Mouse (Mus musculus): Measurements from ENCODE around the gene Lrrc8c. TPM values are rescaled to one million over a fixed set of nuclear protein-coding genes. Genes with fewer than 3 reads are reported as not detected.

The Lrrc8c gene
- total RNA-seq, 4 experiments from 2014 or later, result 15.3 to 24.9 (median 23.1) TPM

GRCm38 (mm10) chr5:105500132-105501121 is 18.8 kb upstream of the Lrrc8c start:
- DNase-seq (ENCODE audit: low spot score), result no peak

- DNase-seq (ENCODE audit: low spot score), result no peak
Observed at GRCm38 (mm10) chr5:105501136-105501535, 18.1 kb upstream of the Lrrc8c start.

DNA sequence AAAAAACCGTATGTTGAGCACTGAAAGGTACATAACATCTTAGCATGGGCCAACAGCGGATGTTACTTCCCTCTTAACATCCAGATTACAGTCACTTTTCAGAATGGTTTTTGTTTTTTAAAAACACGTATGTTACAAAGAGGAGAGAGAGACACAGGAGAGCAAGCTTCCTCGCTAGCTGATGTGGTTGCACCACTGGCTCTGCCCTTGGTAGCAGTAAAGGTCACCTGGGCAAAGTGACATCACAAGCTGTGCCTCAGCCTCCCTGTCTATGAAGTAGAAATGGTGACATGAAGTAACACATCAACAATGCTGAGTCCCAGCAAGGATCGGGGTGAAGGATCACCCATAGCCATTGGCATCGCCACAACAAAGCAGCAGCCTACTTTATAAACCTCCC is 10.4 kb upstream of the Lrrc8c start:
- DNase-seq (ENCODE audit: low spot score), result no peak

- DNase-seq (ENCODE audit: low spot score), result no peak
Observed at GRCm38 (mm10) chr5:105512297-105512696, 6.9 kb upstream of the Lrrc8c start.

- no peak for DNase-seq (ENCODE audit: low spot score)
Observed at GRCm38 (mm10) chr5:105515532-105515931, 3.7 kb upstream of the Lrrc8c start.

- no peak for DNase-seq (ENCODE audit: low spot score)
Observed at GRCm38 (mm10) chr5:105516290-105516689, 2.9 kb upstream of the Lrrc8c start.

DNA sequence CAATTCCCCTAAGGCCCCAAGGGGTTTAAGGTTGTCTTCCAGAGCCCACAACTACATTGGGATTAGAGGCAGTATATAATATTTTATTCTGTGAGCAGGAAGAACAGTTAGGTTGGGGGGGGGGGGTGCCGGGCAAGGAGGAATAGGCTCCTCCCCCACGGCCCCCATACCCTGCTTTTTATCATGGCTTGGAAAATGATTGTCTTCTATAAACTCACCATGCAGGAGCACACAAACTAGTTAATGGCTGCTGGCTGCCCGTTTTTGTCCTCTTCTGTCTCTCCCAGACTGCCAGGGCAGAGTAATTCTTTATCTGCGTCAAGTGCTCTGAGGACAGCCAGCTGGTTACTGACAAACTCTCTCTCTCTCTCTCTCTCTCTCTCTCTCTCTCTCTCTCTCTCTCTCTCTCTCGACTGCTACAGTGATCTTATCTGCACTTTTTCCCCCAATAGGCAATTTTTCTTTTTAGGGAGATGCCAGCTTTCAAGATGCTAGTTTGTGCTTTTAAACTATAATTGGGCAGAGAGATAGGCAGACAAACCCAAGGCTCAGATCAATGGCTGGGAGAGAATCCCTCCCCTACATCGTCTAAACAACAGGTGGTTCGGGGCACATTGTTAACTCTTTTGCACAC is 1.1 kb upstream of the Lrrc8c start:
- no peak for DNase-seq (ENCODE audit: low spot score)

- DNase-seq (ENCODE audit: low spot score), result no peak
Observed at GRCm38 (mm10) chr5:105518626-105519095, 527 bp upstream of the Lrrc8c start.

- DNase-seq (ENCODE audit: low spot score), result no peak
Observed at GRCm38 (mm10) chr5:105519976-105520300, 750 bp downstream of the Lrrc8c start.

DNA sequence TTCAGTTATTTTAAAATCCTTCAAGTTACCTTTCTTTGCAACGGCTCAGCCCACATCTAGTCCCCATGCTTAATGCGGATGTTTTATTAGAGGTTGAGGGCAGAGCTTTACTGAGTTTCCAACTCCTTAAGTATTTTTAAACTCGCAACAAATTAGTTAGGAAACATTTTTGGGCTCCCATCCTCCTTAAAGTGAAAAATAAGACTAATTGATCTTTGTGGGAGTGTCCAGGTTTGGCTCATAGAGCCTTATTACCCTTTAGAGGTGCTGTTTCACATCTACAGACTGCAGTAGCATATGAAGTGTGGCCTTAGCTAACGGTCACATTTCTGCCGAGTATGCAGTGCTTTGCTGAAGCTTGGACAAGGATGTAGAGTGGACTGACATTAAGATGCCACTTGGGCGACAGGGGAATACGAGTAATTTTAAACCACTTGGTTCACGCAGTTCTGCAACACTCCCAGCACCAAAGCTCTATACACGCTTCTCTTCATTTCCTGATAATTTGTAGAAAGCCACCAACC is 1.3 kb downstream of the Lrrc8c start:
- DNase-seq (ENCODE audit: low spot score), result no peak

DNA sequence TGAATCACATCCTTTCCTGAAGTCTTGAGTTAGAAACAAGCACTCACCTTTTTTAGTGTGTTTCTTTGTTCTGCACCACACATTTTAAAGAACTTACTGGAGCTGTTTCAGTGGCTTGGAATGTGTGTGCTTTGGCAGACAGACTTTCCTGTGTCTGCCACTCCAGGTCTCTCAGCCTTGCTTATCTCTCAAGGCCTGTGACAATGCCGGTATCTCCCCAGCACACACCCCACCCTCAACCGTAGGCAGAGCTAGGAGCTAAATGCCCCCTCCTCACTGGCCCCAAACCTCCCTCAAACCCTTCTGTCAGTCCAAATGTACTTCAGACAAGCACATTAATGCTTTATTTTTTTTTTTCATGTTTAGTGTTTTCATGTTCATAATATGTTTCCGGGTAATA is 4.3 kb downstream of the Lrrc8c start:
- peak; percentile 46 for DNase-seq (ENCODE audit: low spot score)

- DNase-seq (ENCODE audit: low spot score), result no peak
Observed at GRCm38 (mm10) chr5:105525004-105525403, 5.8 kb downstream of the Lrrc8c start.

DNA sequence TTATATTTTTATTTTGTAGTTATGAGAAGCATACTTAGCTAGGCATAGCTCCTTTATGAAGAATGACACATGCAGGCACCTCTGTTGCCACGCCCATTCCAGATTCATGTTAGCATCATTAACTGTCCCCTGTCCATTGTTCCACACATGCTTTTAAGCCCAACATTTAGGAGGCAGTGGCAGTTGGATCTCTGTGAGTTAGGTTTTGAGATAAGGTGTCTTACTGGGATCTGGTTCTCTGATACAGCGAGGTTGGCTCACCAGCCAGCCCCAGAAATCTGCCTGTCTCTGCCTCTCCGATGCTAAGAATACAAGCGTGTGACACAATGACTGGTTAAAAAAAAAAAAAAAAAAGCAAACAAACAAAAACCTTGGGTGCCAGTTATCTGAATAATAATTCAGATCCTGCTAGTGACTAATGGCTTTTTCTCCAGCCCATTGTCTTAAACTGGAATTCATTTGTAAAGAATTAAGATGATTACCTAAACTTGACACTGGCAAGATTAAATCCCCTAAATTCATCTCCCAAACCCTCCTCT is 7.0 kb downstream of the Lrrc8c start:
- DNase-seq (ENCODE audit: low spot score), result no peak

DNA sequence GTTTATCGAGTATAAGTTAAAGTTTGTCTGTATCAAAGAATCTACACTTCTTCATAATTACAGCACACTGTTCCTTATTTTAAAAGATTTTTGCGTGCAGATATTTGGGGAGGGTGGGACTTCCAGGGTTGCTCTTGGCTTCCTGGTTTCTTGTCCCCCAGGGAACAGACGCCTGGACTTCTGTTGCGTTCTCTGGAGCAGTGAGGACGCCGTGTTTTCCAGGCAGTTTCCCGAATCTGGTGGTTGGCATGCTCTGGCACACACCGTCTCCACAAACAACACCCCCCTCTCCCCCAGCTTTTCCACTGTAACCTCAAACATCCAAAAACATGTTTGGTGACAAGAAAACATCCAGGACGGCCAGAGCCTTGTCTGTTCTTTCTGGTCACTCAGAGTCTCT is 7.6 kb downstream of the Lrrc8c start:
- peak; percentile 57 for DNase-seq (ENCODE audit: low spot score)

DNA sequence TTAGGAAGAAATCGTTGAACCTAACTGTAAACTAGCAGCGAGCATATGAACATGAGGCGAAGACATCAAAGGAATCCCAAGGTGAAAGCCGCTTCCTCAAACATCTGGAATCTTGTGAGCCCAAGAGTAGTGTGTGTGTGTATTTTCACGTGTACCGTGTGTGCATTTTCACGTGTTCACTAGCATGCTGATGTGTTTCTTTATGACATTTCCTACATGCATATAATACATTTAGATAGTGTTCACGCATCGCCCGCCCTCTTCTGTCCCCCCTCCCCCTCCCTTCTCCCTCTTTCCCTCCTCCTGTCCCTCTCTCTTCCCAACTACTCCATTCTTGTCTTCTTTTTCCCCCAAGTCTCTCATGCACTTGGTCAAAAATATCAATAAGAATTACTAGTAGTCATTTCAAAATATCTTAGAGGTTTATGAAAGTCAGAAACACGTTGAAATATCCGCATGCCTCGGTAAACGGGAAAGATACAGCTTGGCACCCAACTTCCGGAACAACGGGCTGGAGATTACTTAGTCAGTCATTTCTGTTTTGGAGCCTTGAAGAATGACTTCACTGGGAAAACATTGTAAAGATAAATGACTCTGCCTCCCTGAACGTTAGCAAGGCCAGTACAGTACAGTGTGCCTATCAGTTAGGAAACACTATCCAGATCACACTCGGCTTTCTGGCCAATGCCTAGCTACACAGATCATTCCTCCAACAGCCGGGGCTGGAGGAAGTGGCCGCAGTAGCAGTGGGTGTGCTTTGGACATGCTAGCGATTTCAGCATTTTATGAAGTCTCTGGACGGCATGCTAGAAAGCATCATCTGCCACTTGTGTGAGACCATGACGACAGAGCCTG is 8.5 kb downstream of the Lrrc8c start:
- DNase-seq (ENCODE audit: low spot score), result peak; percentile 50

- no peak for DNase-seq (ENCODE audit: low spot score)
Observed at GRCm38 (mm10) chr5:105530576-105530975, 11.4 kb downstream of the Lrrc8c start.

DNA sequence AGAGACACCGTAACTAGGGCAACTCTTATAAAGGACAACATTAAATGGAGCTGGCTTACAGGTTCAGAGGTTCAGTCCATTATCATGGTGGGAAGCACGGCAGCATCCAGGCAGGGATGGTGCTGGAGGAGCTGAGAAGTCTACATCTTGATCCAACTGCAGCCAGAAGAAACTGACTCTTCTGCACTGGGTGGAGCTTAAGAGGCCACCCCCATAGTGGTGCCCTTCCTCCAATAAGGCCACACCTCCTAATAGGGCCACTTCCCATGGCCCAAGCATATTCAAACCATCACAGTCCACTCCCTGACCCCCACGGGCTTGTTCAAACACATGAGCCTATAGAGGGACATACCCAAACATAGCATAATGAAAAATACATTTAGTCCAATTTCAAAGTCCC is 16.0 kb downstream of the Lrrc8c start:
- no peak for DNase-seq (ENCODE audit: low spot score)

DNA sequence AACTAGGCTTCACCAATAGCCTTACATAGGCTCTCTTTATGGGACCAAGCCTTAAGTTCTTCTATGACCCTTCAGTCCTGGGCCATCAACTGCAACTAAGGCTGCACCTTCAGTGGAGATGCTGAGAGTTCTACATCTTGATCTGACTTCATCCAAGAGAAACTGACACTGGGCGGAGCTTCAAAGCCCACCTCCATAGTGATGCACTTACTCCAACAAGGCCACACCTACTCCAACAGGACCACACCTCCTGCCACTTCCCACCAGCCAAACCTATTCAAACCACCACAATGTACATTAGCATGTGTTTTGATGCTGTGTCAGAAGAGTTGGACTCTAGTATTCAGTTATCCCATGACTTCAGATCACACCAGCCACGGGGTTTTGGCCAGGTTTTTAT is 17.0 kb downstream of the Lrrc8c start:
- no peak for DNase-seq (ENCODE audit: low spot score)

DNA sequence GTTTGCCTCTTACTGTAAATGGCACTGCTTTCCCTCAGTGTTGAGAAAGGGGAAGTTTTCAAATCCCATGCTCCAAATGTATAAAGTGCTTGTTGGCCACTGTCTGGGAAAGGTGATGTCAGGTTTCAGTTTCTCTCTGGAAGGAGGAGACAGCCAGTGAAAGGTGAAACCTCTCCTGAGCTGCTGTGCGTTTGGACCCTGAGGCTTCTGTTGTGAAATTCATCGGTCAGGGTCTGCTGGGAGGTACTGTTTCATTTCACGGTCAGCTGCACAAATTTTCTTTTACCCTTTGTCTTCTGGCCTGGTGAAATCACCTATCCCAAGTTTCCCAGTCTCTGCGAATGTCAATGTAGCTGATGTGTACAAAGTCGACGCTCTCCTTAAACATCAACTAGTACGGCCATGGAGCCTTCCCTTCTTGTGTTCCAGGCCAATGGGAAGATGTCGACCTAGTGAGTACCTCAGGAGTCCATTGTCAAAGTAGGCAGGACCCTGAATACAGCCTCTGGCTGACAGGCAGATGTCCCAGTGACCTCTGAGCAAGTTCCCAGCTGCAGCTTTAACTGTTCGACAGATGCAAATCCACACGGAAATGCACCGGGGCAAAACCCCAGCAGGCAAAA is 18.0 kb downstream of the Lrrc8c start:
- DNase-seq (ENCODE audit: low spot score), result no peak

- DNase-seq (ENCODE audit: low spot score), result no peak
Observed at GRCm38 (mm10) chr5:105541051-105541450, 21.9 kb downstream of the Lrrc8c start.

GRCm38 (mm10) chr5:105545126-105545525 is 25.9 kb downstream of the Lrrc8c start:
- DNase-seq (ENCODE audit: low spot score), result no peak
